Mouse (Mus musculus): ENCODE measurements around the gene Nol4l.

Gene Nol4l

GRCm38 (mm10) chr2:153543911-153544730, 14.3 kb upstream of the Nol4l start:
- DNase-seq (ENCODE audit: low spot score in 2 of 2): no peak

GRCm38 (mm10) chr2:153542936-153543668, 13.3 kb upstream of the Nol4l start:
- DNase-seq (ENCODE audit: low spot score in 2 of 2): no peak

- DNase-seq (ENCODE audit: low spot score in 2 of 2): no peak
Observed at GRCm38 (mm10) chr2:153538898-153539297, 9.1 kb upstream of the Nol4l start.

- no peak for DNase-seq (ENCODE audit: low spot score in 2 of 2)
Observed at GRCm38 (mm10) chr2:153533981-153534380, 4.2 kb upstream of the Nol4l start.

DNA sequence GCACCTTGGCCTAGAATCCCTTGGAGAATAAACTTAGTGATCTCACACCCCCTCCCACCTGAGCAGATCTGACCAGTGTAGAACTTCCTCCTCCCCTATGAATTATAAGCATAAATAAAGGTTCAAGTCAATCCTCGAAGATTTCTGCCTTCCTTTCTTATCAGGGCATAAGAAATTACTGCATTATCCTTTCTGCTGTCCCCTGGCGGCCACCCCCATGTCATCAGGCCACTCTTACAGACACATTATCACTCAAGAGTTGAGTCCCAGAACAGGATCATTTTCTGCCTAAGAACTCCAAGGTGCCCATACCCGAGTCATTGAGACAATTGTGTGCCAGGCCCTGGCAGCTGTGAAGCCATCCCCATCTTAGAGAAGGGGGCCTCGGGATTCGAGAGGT, 1.2 kb upstream of the Nol4l start:
- no peak for DNase-seq (ENCODE audit: low spot score in 2 of 2)

DNA sequence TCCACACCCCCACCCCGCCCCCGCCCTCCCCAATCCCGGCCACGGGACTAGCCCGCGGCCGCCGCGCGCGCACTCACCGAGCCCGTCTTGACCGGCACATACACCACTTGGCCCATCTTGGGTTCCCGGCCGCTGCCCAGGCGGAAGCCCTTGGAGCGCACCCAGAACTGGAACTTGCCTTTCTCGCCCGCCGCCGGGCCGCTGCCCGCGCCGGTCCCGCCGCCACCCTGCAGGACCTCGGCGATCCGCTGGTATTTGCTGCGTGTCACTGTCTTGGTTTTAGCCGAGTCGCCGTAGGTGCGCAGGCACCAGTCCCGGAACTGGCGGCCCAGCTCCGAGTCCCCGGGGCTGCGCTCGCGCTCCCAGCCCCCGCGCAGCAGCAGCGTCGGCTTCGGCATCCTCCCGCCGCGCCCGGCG, 398 bp downstream of the Nol4l start:
- DNase-seq (ENCODE audit: low spot score in 2 of 2): peak in 1 of 2 experiments; percentile 23

DNA sequence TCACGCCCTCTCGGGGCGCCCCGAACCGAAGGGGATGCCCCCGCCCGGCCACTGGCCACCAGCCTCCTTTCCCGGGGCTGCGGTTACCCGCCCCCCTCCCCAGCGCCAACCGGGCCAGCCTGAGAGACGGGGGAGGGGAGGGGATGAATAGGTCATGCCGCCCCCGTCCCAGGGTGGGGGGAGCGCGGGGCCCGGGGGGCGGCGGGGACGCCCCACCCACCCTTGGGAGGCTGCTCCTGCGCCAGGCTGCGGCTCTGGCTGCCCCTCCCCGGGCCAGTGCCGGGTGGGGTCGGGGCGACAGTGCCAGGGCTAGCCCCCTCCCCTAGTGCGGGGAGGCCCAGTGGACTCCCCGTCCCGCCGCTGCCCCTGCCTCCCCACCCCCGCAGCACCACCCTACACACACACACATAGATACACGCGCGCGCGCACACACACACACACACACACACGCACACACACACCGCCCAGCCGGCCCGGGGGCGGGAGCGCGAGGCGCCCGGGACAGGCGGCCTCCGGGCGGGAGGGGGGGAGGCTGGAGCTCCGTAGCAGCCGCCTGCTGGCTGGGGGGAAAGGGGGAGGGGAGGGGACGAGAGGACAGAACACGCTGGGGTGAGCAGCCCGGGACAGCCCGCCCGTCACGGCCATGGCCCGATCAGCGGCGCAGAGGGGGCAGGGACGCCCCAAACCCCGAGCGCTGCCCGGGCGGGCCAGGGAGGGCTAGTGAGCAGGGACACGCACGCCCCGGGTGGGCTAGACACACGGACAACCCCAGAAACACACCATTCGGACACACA, 1.0 kb downstream of the Nol4l start:
- DNase-seq (ENCODE audit: low spot score in 2 of 2): peak in 1 of 2 experiments; percentile 13

- DNase-seq (ENCODE audit: low spot score in 2 of 2): peak in 1 of 2 experiments; percentile 48
Observed at GRCm38 (mm10) chr2:153527580-153528531, 1.9 kb downstream of the Nol4l start.

- DNase-seq (ENCODE audit: low spot score in 2 of 2): peak in 1 of 2 experiments; percentile 77
Observed at GRCm38 (mm10) chr2:153526850-153527530, 2.8 kb downstream of the Nol4l start.

DNA sequence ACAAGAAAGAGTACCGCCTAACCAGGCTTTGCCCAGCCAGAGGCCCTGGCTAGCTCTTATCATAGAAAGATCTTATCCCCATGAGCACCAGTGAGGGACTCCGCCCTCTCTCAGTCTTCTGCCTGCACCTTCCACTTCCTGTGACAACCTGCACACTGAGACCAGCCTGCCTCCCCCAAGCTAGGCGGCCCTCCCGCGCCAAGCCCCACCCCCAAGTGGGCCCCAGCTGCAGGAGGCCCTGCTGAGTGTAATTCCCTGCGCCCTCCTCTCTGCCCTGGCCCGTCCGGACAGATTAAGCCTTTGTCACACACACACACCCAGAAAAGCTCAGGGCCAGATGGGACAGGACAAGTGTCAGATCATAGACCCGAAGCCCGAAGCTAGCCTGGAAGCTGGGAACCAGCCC, 3.9 kb downstream of the Nol4l start:
- DNase-seq (ENCODE audit: low spot score in 2 of 2): peak in 1 of 2 experiments; percentile 72

GRCm38 (mm10) chr2:153524727-153525126, 5.0 kb downstream of the Nol4l start:
- no peak for DNase-seq (ENCODE audit: low spot score in 2 of 2)

DNA sequence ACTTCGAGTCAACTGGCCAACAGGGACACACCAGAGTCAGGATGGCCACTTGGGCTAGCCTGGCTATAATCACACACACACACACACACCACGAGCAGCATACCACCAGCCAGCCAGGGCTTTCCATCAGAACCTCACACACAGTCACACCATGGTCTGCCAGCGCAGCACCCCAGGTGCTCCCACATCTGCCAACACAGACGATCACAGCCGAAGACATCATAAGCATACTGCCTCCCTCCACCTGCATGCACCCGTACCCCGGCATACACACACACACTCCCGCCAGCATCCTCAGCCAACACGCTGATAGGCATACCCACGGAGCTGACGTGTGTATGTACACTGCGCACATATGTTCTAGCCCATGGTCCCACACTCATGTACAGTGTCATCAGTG, 6.1 kb downstream of the Nol4l start:
- DNase-seq (ENCODE audit: low spot score in 2 of 2): no peak

GRCm38 (mm10) chr2:153523143-153523542, 6.6 kb downstream of the Nol4l start:
- no peak for DNase-seq (ENCODE audit: low spot score in 2 of 2)

DNA sequence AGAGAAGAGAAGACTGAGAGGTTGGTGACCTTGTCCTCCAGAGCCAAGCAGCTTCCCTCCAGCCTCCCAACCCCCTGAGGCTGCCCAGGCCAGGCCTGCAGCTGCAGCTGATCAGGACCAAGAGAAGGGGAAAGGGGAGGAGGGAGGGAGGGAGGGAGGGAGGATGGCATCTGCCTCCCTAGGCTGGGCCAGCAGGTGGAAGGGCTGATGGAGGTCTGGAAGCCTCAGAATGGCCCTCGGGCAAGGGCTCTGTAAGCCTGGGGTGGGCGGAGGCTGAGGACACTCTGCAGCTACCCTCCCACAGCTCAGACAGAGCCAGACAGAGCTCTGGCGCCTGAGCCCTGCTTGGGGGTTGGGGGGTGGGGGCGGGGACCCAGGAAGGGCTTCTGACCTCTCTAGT, 7.5 kb downstream of the Nol4l start:
- no peak for DNase-seq (ENCODE audit: low spot score in 2 of 2)

GRCm38 (mm10) chr2:153520057-153520456, 9.7 kb downstream of the Nol4l start:
- DNase-seq (ENCODE audit: low spot score in 2 of 2): no peak

- no peak for DNase-seq (ENCODE audit: low spot score in 2 of 2)
Observed at GRCm38 (mm10) chr2:153516961-153517360, 12.8 kb downstream of the Nol4l start.

DNA sequence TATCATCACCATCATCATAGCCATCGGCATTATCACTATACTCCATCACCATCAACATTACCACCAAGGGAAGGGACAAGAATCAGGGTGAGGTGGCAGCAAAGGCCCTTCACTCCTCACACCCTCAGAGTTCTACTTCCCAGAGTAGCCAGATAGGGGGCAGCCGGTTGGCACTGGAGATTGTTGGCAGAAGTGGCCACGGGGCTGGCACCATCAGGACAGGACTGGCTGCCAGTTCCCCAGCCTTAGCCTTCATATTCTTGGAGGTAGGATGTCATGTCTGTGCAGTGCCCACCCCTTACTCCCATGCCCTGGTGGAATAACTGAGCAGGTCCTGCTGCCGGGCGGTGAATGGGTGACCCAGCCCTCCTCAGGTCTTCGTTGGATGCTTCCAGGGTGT, 14.2 kb downstream of the Nol4l start:
- DNase-seq (ENCODE audit: low spot score in 2 of 2): no peak

- DNase-seq (ENCODE audit: low spot score in 2 of 2): no peak
Observed at GRCm38 (mm10) chr2:153514497-153515380, 15.0 kb downstream of the Nol4l start.

DNA sequence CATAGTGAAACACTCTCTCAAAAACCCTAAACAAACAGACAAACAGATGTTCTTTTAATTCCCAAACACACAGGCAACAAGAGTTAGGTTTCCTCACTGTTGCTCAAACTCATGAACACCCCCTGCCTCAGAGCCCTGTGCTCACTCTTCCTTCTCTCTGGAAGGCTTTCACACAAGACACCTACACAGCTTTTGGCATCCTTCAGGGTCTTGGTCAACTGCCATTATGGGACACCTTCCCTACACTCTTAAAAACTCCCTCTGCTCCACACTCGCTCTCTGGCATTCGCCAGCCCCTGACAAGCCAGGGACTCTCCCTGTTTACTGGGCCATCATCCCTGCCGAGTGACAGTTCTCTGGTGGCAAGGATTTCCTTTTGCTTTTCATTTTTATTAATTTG, 15.8 kb downstream of the Nol4l start:
- no peak for DNase-seq (ENCODE audit: low spot score in 2 of 2)
